Mouse (Mus musculus): ENCODE data around the gene Tnxb.

DNA sequence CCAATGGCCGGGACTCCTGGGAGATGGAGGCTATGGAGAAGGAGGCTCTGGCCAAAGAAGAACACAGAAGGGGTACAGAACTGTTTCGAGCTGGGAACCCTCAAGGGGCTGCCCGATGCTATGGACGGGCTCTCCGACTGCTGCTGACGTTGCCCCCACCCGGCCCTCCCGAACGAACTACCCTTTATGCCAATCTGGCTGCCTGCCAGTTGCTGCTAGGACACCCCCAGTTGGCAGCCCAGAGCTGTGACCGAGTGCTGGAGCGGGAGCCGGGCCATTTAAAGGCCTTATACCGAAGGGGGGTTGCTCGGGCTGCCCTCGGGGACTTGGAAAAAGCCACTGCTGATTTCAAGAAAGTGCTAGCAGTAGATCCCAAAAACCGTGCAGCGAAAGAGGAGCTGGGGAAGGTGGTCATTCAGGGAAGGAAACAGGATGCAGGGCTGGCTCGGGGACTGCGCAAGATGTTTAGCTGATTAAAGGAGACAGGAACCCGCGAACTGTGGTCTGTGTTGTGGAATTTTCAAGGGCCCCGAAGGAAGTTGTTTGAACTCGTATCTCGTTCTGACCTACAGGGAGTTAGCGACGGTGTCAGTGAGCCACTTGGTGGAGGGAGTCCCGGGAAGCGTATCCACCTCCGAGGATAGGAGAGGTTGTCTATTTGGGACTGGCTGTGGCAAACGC lies 24.4 kb upstream of the Tnxb start:
- TF ChIP-seq CTCF (IDR thresholded peaks at IDR 0.05; ENCODE audit: low read depth) (no peak), EP300 (optimal IDR thresholded peaks at IDR 0.05) (no peak)

All from stomach, postnatal 0 days (tissue).